Mouse (Mus musculus): ENCODE data around the gene Fkbp5.
A peak's percentile ranks its signal among the peaks of the same experiment; 100 is the strongest.

Gene Fkbp5

GRCm38 (mm10) chr17:28455098-28455497 lies 62.2 kb downstream of the Fkbp5 start:
- DNase-seq (ENCODE audit: low spot score), result peak; percentile 16

GRCm38 (mm10) chr17:28452889-28453288 lies 64.4 kb downstream of the Fkbp5 start:
- no peak for DNase-seq (ENCODE audit: low spot score)

DNA sequence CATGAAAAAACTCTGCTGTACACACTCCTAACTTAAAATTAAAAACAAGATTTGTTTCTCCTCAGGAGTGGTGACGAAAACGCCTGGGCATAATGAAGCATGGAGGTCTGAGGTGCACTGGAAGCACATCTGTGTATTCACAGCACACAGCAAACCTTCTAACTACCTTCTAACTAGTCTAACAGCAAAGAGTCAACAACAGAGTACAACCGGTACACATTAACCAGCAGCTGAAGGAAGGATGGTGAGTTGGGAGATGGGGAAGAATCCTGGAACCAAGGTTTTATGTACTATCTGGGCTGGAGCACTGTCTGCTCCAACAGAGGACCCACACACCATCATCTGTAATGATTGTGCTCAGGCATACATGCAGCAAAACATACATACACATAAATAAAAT lies 65.4 kb downstream of the Fkbp5 start:
- no peak for DNase-seq (ENCODE audit: low spot score)

DNA sequence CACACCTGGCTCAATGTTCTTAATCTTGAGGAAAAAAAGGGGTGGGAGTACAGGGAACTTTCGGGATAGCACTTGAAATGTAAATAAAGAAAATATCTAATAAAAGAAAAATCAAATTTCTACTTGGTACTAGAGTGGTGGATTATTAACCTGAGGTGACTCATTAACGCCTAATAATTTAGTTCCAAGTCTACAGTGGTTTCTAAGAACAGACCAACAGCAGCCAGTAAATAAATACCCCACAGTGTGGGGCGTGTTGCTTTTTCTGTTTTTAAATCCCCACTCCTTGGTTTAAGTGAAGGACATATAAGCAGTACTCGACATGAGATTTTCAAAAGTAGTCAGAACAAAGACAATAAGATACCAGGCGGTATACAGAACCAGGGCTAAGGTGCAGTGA lies 65.8 kb downstream of the Fkbp5 start:
- no peak for DNase-seq (ENCODE audit: low spot score)

DNA sequence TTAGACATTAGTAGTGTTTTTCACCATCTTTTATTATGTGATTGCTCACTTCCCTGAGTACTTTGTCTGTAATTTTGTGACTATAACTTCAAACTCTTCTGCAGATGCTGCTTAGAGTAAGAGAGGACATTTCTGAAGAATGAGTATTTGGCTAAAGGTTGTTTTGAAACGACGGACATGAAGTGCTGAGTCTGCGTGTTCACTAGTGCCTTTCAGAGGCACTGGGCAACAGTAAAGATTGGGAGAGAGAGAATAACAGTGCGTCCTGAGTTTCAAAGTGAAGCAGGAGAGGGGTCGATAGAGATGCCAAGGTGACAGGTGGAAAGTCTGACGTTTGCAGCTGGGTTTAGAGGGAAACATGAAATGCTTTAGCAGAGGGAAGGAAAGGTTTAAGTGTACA lies 69.1 kb downstream of the Fkbp5 start:
- DNase-seq (ENCODE audit: low spot score), result no peak

GRCm38 (mm10) chr17:28447789-28448188 lies 69.5 kb downstream of the Fkbp5 start:
- DNase-seq (ENCODE audit: low spot score), result no peak

DNA sequence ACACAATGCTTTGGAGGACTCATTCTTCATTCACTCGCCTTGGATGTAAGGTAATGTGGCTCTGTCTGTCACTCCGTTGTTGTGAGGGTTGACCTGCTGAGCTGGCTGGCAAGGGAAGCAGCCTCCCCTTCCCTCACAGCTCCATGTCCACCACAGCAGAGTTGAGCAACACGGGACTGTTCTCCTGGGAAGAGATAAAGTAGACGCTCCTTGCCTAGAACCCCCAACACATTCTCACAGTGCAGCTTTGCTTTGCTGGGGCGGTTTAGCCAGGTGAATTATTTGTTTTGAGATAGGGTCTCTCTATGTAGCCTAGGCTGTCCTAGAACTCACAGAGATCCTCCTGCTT lies 70.5 kb downstream of the Fkbp5 start:
- no peak for DNase-seq (ENCODE audit: low spot score)

DNA sequence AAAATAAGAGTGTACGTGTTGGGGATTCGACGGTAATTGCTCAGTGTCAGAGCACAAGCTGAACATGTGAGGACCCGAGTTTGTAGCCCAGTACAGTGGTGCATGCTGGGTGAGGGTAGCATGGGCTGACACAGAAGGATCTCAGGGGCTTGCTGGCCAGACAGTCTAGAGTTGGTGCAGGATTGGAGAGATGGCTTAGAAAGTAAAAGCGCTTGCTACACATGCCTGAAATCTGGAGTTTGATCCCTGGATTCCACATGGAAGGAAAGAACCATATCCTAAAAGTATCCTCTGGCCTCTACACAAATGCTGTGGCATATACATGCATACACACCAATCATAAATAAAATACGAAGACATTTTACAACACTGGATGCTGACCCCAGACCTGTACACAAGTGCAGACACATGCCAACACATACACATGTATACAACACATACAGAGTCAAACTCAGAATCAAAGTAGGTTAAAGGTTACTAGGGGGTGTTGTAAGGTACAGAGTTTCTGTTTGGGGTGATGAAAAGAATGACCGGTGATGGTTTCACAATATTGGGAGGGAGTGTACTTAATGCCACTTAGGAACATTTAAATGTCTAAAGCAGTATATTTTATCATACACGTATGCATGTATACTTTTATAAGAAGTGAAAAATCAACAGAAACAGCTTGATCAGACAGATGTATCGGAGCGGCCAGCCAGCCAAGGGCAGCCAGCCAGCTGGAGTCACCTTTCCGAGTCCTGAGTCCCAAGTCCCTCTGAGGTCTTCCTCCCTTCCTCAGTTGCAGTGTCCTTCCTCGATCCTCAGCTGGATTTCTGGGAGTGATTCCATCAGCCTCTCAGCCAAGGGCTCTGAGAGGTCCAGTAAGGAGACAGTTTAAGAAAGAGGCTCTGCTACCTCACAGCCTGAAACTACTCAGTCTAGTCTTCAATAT lies 71.2 kb downstream of the Fkbp5 start:
- DNase-seq (ENCODE audit: low spot score), result no peak

DNA sequence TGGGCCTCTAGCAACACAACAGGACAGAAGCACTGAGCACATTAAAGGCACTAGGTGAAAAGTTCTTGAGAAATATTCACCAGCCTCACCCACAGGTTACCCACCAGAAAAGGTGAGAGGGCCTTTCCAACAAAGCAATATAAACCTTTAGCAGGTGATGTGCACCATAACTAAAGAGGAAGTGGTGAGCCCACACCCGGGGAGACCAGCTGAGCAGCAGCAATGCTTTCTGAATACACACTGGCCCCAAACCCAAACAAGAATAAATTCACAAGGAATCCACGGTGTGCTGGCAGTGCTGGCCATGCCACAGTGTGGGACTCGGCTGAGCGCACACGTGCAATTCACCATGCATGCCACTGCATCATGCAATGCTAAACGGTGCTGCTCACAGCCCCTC lies 74.7 kb downstream of the Fkbp5 start:
- DNase-seq (ENCODE audit: low spot score), result no peak

DNA sequence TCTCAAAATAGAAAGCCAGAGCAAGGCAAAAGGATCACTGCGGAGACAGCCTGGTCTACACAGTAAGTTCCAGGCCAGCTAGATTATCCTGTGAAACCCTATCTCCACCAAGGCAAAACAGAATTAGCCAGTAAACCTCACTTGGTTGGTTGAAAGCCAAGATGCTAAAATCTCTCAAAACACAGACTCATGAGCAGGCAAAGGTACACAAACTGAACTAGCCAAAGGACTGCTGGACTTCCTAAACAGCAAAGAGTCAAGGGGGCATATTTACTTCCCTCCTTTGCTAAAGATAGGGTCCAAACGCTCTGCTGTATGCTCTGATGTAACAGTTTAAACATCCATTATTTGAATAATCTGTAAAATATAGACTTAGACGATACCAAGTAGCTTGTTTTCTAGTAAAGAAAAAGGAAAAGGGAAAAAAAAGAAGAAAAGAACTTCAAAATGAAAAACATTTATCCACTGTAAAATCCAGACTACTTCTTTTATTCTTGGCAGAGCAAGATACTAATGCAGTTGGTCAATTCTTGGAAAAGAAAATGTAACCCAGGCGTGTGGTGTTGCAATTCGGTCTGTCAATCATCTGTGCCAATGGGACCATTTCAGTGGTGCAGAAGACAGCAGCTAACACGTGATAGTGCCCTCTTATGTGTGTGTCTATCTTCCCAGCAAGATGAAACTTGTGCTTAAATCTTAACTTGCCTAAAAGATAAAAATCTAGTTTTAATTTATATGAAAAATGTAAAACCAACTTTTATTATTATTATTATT lies 78.8 kb downstream of the Fkbp5 start:
- DNase-seq (ENCODE audit: low spot score), result no peak

- no peak for DNase-seq (ENCODE audit: low spot score)
Measured at GRCm38 (mm10) chr17:28437938-28438337, 79.4 kb downstream of the Fkbp5 start.

- no peak for DNase-seq (ENCODE audit: low spot score)
Measured at GRCm38 (mm10) chr17:28434921-28435485, 82.3 kb downstream of the Fkbp5 start.

- no peak for DNase-seq (ENCODE audit: low spot score)
Measured at GRCm38 (mm10) chr17:28433029-28433428, 84.3 kb downstream of the Fkbp5 start.

GRCm38 (mm10) chr17:28431931-28432335 lies 85.4 kb downstream of the Fkbp5 start:
- no peak for DNase-seq (ENCODE audit: low spot score)

DNA sequence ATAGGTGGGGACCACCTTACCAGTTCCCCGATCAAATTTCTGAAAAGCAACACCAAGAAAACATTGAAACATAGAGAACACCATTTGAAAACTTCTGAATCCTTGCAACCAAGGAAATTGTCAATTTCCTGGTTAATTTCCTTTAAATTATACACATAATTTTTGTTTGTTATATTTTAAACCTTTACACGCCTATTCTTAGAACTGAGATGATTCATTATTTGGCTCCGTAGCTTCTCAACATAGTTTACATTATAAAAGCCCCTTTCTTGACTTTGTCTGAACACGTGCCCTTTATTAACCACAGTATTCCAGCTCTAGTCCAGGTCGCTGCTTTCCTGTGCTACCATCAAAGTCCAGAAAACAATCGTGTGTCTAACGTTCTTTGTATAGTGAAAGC lies 86.3 kb downstream of the Fkbp5 start:
- DNase-seq (ENCODE audit: low spot score), result no peak

GRCm38 (mm10) chr17:28428474-28429258 lies 88.7 kb downstream of the Fkbp5 start:
- DNase-seq (ENCODE audit: low spot score), result no peak

GRCm38 (mm10) chr17:28427666-28428065 lies 89.7 kb downstream of the Fkbp5 start:
- DNase-seq (ENCODE audit: low spot score), result no peak

DNA sequence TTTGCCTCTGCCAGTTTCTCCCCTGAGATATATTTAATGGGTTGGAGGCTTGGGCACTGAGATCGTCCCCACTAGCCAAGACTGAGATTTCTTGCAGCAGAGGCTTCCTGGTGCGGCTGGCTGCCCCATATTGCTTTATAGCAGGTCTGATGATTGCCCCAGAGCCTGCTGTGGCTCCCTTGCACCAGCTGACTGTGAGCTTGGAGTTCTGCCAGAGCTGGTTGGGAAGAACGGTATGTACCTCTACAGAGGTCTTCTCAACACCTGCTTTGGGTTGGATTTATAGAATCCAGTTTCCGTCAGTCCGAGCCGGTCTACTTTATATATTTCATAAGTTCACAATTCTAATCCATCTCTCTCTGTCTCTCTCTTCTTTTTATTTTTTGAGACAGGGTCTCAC lies 93.0 kb downstream of the Fkbp5 start:
- no peak for DNase-seq (ENCODE audit: low spot score)

DNA sequence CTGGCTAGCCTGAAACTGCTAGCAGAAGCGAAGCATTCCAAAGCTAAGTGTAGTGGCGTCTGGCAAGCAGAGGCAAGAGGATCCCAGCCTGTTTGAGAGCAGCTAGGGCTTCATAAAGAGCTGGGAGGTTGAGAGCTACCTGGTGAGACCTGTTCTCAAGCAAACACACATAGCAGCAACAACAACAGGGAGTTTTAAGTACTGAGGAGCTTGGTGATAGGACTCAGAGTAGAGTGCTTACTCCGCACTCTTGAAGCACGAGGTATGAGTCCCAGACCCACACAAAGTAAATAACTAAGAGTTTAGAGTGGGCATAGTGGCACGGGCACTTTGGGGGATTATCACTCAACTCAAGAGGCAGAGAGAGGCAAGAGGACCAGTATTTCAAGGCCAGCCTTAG lies 96.3 kb downstream of the Fkbp5 start:
- DNase-seq (ENCODE audit: low spot score), result no peak

GRCm38 (mm10) chr17:28420229-28421051 lies 96.9 kb downstream of the Fkbp5 start:
- no peak for DNase-seq (ENCODE audit: low spot score)

GRCm38 (mm10) chr17:28419636-28420035 lies 97.7 kb downstream of the Fkbp5 start:
- no peak for DNase-seq (ENCODE audit: low spot score)
